Mouse (Mus musculus): ENCODE measurements around the gene Bnc1. TPM values are rescaled to one million over a fixed set of nuclear protein-coding genes. Genes with fewer than 3 reads are reported as not detected.

Gene Bnc1
- 0.93 and 0.95 TPM in 2 replicates for polyA plus RNA-seq (2016; fragmentation: Nextera tagmentation; extraction: Ambion mirVana)

GRCm38 (mm10) chr7:81992131-81993061, at the start of gene Bnc1:
Gene Bnc1 (minus strand): TSS chr7:81992292.
- DNase-seq (ENCODE audit: low spot score): peak; percentile 57
- WGBS: under 1% methylated on average over 96 of the region's 105 CpGs
- Histone ChIP-seq H3K4me3 (peak within 1 kb of the TSS; percentile 64), H3K4me1 (replicated peaks) (peaks cover 28% of the 10 kb centered on the region), H3K36me3 (no peaks in the 10 kb centered on the region), H3K9me3 (no peaks in the 10 kb centered on the region), H3K27me3 (ENCODE audit: insufficient read depth, poor library complexity, severe bottlenecking) (peaks cover 97% of the 10 kb centered on the region), H3K27ac (peak within 1 kb of the TSS; percentile 64)

GRCm38 (mm10) chr7:82033347-82033746, 41.3 kb upstream of the Bnc1 start:
- 70% methylated on average over 1 of the region's 1 CpGs for WGBS
- Histone ChIP-seq H3K9me3 (no peaks in the 10 kb centered on the region), H3K4me3 (no peak overlapping the region), H3K27ac (no peak overlapping the region), H3K4me1 (replicated peaks) (peaks cover 9% of the 10 kb centered on the region), H3K27me3 (ENCODE audit: insufficient read depth, poor library complexity, severe bottlenecking) (no peaks in the 10 kb centered on the region), H3K36me3 (no peaks in the 10 kb centered on the region)
- no peak for DNase-seq (ENCODE audit: low spot score)

GRCm38 (mm10) chr7:82029666-82030065, 37.6 kb upstream of the Bnc1 start:
- no peaks in the 10 kb centered on the region for H3K27me3 ChIP-seq (ENCODE audit: insufficient read depth, poor library complexity, severe bottlenecking)
- 52% methylated on average over 9 of the region's 9 CpGs for WGBS
- DNase-seq (ENCODE audit: low spot score): peak; percentile 36
- no peak overlapping the region for H3K4me3 ChIP-seq
- H3K27ac ChIP-seq: no peak overlapping the region
- peaks cover 9% of the 10 kb centered on the region for H3K4me1 ChIP-seq (replicated peaks)
- no peaks in the 10 kb centered on the region for H3K9me3 ChIP-seq
- no peaks in the 10 kb centered on the region for H3K36me3 ChIP-seq

GRCm38 (mm10) chr7:82025802-82026201, 33.7 kb upstream of the Bnc1 start:
- H3K9me3 ChIP-seq: no peaks in the 10 kb centered on the region
- 68% methylated on average over 2 of the region's 2 CpGs for WGBS
- peaks cover 9% of the 10 kb centered on the region for H3K4me1 ChIP-seq (replicated peaks)
- no peak overlapping the region for H3K27ac ChIP-seq
- H3K4me3 ChIP-seq: no peak overlapping the region
- no peak for DNase-seq (ENCODE audit: low spot score)
- H3K27me3 ChIP-seq (ENCODE audit: insufficient read depth, poor library complexity, severe bottlenecking): no peaks in the 10 kb centered on the region
- no peaks in the 10 kb centered on the region for H3K36me3 ChIP-seq

- Histone ChIP-seq H3K4me3 (no peak overlapping the region), H3K27me3 (ENCODE audit: insufficient read depth, poor library complexity, severe bottlenecking) (peaks cover 2% of the 10 kb centered on the region; the same call in 1 of the 2 replicates), H3K9me3 (no peaks in the 10 kb centered on the region), H3K27ac (no peak overlapping the region), H3K36me3 (no peaks in the 10 kb centered on the region), H3K4me1 (replicated peaks) (no peaks in the 10 kb centered on the region)
- DNase-seq (ENCODE audit: low spot score): no peak
- 91% methylated on average over 2 of the region's 2 CpGs for WGBS
Observed at GRCm38 (mm10) chr7:82023676-82024075, 31.6 kb upstream of the Bnc1 start.

- DNase-seq (ENCODE audit: low spot score): no peak
- 87% methylated on average over 1 of the region's 1 CpGs for WGBS
- no peaks in the 10 kb centered on the region for H3K9me3 ChIP-seq
- H3K4me3 ChIP-seq: no peak overlapping the region
- H3K36me3 ChIP-seq: no peaks in the 10 kb centered on the region
- H3K27me3 ChIP-seq (ENCODE audit: insufficient read depth, poor library complexity, severe bottlenecking): peaks cover 15% of the 10 kb centered on the region
- H3K27ac ChIP-seq: no peak overlapping the region
- H3K4me1 ChIP-seq (replicated peaks): peaks cover 2% of the 10 kb centered on the region; the same call in 1 of the 2 replicates
Observed at GRCm38 (mm10) chr7:82022404-82022803, 30.3 kb upstream of the Bnc1 start.

GRCm38 (mm10) chr7:82018031-82018430, 25.9 kb upstream of the Bnc1 start:
- H3K27ac ChIP-seq: no peak overlapping the region

GRCm38 (mm10) chr7:82016751-82017710, 24.9 kb upstream of the Bnc1 start:
- Histone ChIP-seq H3K36me3 (no peaks in the 10 kb centered on the region), H3K27ac (no peak overlapping the region), H3K9me3 (no peaks in the 10 kb centered on the region), H3K4me1 (replicated peaks) (peaks cover 15% of the 10 kb centered on the region), H3K4me3 (peak overlapping the region; percentile 37), H3K27me3 (ENCODE audit: insufficient read depth, poor library complexity, severe bottlenecking) (peaks cover 46% of the 10 kb centered on the region)
- no peak for DNase-seq (ENCODE audit: low spot score)
- WGBS: 5% methylated on average over 25 of the region's 25 CpGs

More at GRCm38 (mm10) chr7:82018031-82018430, 25.9 kb upstream of the Bnc1 start:
- H3K36me3 ChIP-seq: no peaks in the 10 kb centered on the region
- no peak for DNase-seq (ENCODE audit: low spot score)
- H3K4me1 ChIP-seq (replicated peaks): peaks cover 9% of the 10 kb centered on the region; the same call in 1 of the 2 replicates
- peaks cover 39% of the 10 kb centered on the region for H3K27me3 ChIP-seq (ENCODE audit: insufficient read depth, poor library complexity, severe bottlenecking)
- H3K9me3 ChIP-seq: no peaks in the 10 kb centered on the region
- no peak overlapping the region for H3K4me3 ChIP-seq
- 90% methylated on average over 2 of the region's 2 CpGs for WGBS

- 17% methylated on average over 13 of the region's 13 CpGs for WGBS
- H3K27ac ChIP-seq: no peak overlapping the region
- H3K4me1 ChIP-seq (replicated peaks): peaks cover 18% of the 10 kb centered on the region
- H3K27me3 ChIP-seq (ENCODE audit: insufficient read depth, poor library complexity, severe bottlenecking): peaks cover 37% of the 10 kb centered on the region
- H3K4me3 ChIP-seq: no peak overlapping the region
- no peak for DNase-seq (ENCODE audit: low spot score)
- H3K36me3 ChIP-seq: no peaks in the 10 kb centered on the region
- no peaks in the 10 kb centered on the region for H3K9me3 ChIP-seq
Observed at GRCm38 (mm10) chr7:82012472-82012871, 20.4 kb upstream of the Bnc1 start.

GRCm38 (mm10) chr7:82011534-82012401, 19.7 kb upstream of the Bnc1 start:
- Histone ChIP-seq H3K36me3 (no peaks in the 10 kb centered on the region), H3K9me3 (no peaks in the 10 kb centered on the region), H3K4me1 (replicated peaks) (peaks cover 11% of the 10 kb centered on the region), H3K27me3 (ENCODE audit: insufficient read depth, poor library complexity, severe bottlenecking) (peaks cover 30% of the 10 kb centered on the region), H3K27ac (no peak overlapping the region), H3K4me3 (no peak overlapping the region)
- DNase-seq (ENCODE audit: low spot score): no peak
- WGBS: 70% methylated on average over 19 of the region's 19 CpGs

- Histone ChIP-seq H3K36me3 (no peaks in the 10 kb centered on the region), H3K27ac (no peak overlapping the region), H3K4me3 (no peak overlapping the region), H3K4me1 (replicated peaks) (peaks cover 5% of the 10 kb centered on the region; the same call in 1 of the 2 replicates), H3K27me3 (ENCODE audit: insufficient read depth, poor library complexity, severe bottlenecking) (peaks cover 6% of the 10 kb centered on the region; the same call in 1 of the 2 replicates), H3K9me3 (no peaks in the 10 kb centered on the region)
- WGBS: 75% methylated on average over 2 of the region's 2 CpGs
- DNase-seq (ENCODE audit: low spot score): no peak
Observed at GRCm38 (mm10) chr7:82007151-82007550, 15.1 kb upstream of the Bnc1 start.

- Histone ChIP-seq H3K4me3 (no peak overlapping the region), H3K27me3 (ENCODE audit: insufficient read depth, poor library complexity, severe bottlenecking) (no peaks in the 10 kb centered on the region), H3K9me3 (no peaks in the 10 kb centered on the region), H3K36me3 (no peaks in the 10 kb centered on the region), H3K27ac (no peak overlapping the region), H3K4me1 (replicated peaks) (no peaks in the 10 kb centered on the region)
- 62% methylated on average over 2 of the region's 2 CpGs for WGBS
- DNase-seq (ENCODE audit: low spot score): no peak
Observed at GRCm38 (mm10) chr7:82004228-82004627, 12.1 kb upstream of the Bnc1 start.

All from hindbrain, embryonic 10.5 days (tissue).